Mouse (Mus musculus) forebrain, embryonic 13.5 days (tissue): ENCODE data around the gene Ltb4r2. TPM values are rescaled to one million over a fixed set of nuclear protein-coding genes. Genes with fewer than 3 reads are reported as not detected.

Source experiments
- ATAC-seq: fragments of 200-750 bp; cut with Nextera tagmentation; 2 replicates; pipeline ENCODE4 v1.8.0; 2017
- H3K27ac ChIP-seq: fragments of 300-500 bp; sonication (generic); 2 replicates; pipeline ENCODE4 v1.5.1; 2015; ENCODE audit warnings: inconsistent platforms, mild to moderate bottlenecking, moderate library complexity
- H3K27me3 ChIP-seq: fragments of 300-500 bp; sonication (generic); 2 replicates; pipeline ENCODE4 v1.6.1; 2015; ENCODE audit warnings: mild to moderate bottlenecking, inconsistent platforms
- H3K36me3 ChIP-seq: fragments of 300-500 bp; sonication (generic); 2 replicates; pipeline ENCODE4 v1.6.1; 2015; ENCODE audit warnings: mild to moderate bottlenecking, inconsistent platforms; ENCODE audit not compliant: poor library complexity, severe bottlenecking
- H3K4me1 ChIP-seq: fragments of 300-500 bp; sonication (generic); 2 replicates; pipeline ENCODE4 v1.6.1; 2015; ENCODE audit warnings: inconsistent platforms
- H3K4me2 ChIP-seq: fragments of 300-500 bp; sonication (generic); 2 replicates; pipeline ENCODE4 v1.6.1; 2015; ENCODE audit warnings: inconsistent platforms, mild to moderate bottlenecking, moderate library complexity
- H3K4me3 ChIP-seq: fragments of 300-500 bp; sonication (generic); 2 replicates; pipeline ENCODE4 v1.5.1; 2015; ENCODE audit warnings: mild to moderate bottlenecking, inconsistent platforms
- H3K9ac ChIP-seq: fragments of 300-500 bp; sonication (generic); 2 replicates; pipeline ENCODE4 v1.6.1; 2015; ENCODE audit warnings: mild to moderate bottlenecking, inconsistent platforms
- H3K9me3 ChIP-seq: fragments of 300-500 bp; sonication (generic); replicated peaks from 2 replicates; pipeline ENCODE4 v1.6.1; 2016; ENCODE audit warnings: inconsistent platforms
- WGBS: fragments of 180-500 bp; shearing (Covaris S2); methylation state at CpG from one replicate; pipeline ENCODE4 v1.1.7; 2015; 5-methylcytosine and 5-hydroxymethylcytosine counted together
- polyA plus RNA-seq: library from polyadenylated mRNA; unstranded; fragments of >200 nt; fragmentation: Nextera tagmentation; extraction: Ambion mirVana; gene quantifications from 2 replicates; pipeline ENCODE4 v1.2.1, GENCODE M21; 2015

The Ltb4r2 gene
- polyA plus RNA-seq, 1 experiment from 2014 or later, result 0.18 TPM

DNA sequence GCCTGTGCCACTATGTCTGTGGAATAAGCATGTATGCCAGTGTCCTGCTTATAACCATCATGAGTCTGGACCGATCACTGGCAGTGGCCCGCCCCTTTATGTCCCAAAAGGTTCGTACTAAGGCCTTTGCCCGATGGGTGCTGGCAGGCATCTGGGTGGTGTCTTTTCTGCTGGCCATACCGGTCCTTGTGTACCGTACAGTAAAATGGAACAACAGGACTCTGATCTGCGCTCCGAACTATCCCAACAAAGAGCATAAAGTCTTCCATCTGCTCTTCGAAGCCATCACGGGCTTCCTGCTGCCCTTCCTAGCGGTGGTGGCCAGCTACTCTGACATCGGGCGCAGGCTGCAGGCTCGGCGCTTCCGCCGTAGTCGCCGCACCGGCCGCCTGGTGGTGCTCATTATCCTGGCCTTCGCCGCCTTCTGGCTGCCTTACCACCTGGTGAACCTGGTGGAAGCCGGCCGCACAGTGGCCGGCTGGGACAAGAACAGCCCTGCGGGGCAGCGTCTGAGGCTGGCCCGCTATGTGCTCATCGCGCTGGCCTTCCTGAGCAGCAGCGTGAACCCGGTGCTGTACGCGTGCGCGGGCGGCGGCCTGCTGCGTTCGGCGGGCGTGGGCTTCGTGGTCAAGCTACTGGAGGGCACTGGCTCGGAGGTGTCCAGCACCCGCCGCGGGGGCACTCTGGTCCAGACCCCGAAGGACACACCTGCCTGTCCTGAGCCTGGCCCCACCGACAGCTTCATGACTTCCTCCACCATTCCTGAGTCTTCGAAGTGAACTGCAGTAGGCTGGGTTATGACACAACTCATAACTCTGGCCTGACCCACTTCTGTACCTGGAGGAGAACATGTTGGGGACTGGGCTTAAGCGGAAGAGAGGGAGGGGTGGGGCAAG is 6.5 kb downstream of the Ltb4r2 start:
- Histone ChIP-seq H3K27ac (no peak overlapping the region), H3K27me3 (peaks cover 73% of the 10 kb centered on the region), H3K9ac (peak overlapping the region; percentile 71), H3K4me1 (peaks cover 7% of the 10 kb centered on the region; the same call in 1 of the 2 replicates), H3K9me3 (no peaks in the 10 kb centered on the region), H3K4me3 (peak overlapping the region; percentile 47), H3K36me3 (no peaks in the 10 kb centered on the region), H3K4me2 (peak overlapping the region; percentile 86)
- peak; percentile 62; the same call in 1 of the 2 replicates for ATAC-seq
- 11% methylated on average over 52 of the region's 52 CpGs for WGBS

DNA sequence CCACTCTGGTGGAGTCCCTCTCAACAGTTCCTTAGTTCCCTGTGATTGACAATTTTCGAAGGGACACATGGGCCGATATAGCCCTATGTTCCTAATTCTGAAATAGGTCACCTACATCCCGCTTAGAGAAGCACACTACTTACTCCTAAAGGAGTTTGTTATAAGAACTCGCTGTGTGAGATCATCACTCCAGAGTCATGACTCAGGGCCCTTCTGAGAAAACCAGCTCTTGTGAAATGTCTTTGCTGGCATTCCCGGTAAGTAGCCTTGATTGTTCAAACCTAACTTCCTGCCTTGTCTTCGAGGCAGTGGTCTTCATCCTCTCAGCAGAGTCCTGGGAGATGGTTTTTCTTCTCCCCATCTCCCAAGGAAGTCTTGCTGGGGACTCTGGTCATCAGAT is 7.3 kb downstream of the Ltb4r2 start:
- Histone ChIP-seq H3K27me3 (peaks cover 71% of the 10 kb centered on the region), H3K9ac (no peak overlapping the region), H3K4me3 (no peak overlapping the region), H3K4me1 (peaks cover 7% of the 10 kb centered on the region; the same call in 1 of the 2 replicates), H3K9me3 (no peaks in the 10 kb centered on the region), H3K36me3 (no peaks in the 10 kb centered on the region), H3K27ac (no peak overlapping the region), H3K4me2 (no peak overlapping the region)
- WGBS, result 87% methylated on average over 6 of the region's 6 CpGs
- ATAC-seq, result no peak

DNA sequence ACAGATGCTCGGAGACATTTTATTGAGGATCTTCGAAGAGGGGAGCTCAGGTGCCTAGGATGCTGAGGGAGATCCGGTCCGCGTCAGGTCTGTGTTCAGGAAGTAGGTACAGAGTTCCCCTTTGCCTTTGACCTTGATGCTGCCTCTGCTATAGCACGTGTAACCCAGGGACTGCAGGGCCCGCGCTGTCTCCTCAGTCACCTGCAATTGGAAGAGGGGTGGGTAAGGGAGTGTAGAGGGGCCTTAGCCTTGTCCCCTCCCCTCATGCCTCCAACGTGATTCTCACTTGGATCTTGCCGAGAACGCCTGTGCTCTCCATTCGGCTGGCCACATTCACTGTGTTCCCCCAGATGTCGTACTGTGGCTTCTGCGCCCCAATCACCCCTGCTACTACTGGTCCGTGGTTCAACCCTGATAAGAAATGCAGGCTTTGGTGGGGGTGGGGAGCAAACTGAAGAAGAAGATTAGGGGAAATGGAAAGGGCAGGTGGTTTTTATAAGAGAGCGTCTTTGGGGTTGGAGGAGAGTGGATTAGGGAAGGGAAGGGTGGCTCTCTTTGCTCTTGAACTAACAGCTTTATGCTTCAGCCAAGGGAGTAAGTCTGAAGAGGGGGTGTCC is 8.0 kb downstream of the Ltb4r2 start:
- Histone ChIP-seq H3K4me2 (no peak overlapping the region), H3K9me3 (no peaks in the 10 kb centered on the region), H3K9ac (no peak overlapping the region), H3K27me3 (peaks cover 71% of the 10 kb centered on the region), H3K36me3 (no peaks in the 10 kb centered on the region), H3K4me1 (peaks cover 7% of the 10 kb centered on the region; the same call in 1 of the 2 replicates), H3K27ac (no peak overlapping the region), H3K4me3 (no peak overlapping the region)
- WGBS, result 75% methylated on average over 16 of the region's 16 CpGs
- no peak for ATAC-seq

DNA sequence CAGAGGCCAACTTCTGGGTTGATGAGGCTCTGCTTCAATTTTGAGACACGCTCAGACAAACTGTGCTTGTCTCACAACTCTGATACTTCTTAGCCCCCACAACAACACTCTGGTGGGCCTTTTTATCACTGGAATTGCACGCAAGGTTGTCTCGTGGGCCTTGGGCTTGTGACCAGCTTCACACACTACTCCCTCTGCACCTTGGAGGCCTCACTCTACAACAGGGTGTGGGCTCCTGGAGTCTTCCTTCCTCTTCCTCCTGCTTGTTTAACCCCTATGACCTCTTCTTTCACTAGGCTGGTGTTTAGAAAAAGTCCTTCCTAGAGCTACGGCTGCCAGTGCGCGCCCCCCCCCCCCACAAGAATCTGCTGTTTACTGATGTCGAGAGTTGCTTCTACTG is 15.5 kb downstream of the Ltb4r2 start:
- no peaks in the 10 kb centered on the region for H3K9me3 ChIP-seq
- 76% methylated on average over 7 of the region's 7 CpGs for WGBS
- H3K27me3 ChIP-seq, result peaks cover 40% of the 10 kb centered on the region
- peaks cover 4% of the 10 kb centered on the region; the same call in 1 of the 2 replicates for H3K4me1 ChIP-seq
- ATAC-seq, result no peak
- no peaks in the 10 kb centered on the region for H3K36me3 ChIP-seq
- no peak overlapping the region for H3K9ac ChIP-seq
- H3K27ac ChIP-seq, result no peak overlapping the region
- no peak overlapping the region for H3K4me2 ChIP-seq
- H3K4me3 ChIP-seq, result no peak overlapping the region

DNA sequence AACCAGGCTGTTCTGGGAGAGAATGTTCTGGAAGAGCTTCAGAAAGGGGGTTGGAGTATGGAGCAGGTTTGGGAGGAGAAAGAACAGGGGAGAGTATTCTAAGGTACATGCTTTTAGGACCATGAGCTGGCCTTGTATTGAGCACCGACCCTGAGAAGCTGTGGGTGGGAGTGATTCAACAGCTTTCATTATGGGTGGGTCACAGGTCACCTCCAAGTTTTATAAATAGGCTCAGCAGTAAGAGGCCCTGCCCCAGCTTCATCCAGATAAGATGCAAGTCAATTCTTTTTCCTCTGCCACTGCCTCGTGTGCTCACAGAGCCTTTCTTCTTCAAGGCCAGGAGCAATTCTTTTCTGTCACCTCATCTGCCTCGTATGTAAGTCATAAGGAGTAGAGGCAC is 15.9 kb downstream of the Ltb4r2 start:
- 53% methylated on average over 3 of the region's 3 CpGs for WGBS
- peaks cover 44% of the 10 kb centered on the region for H3K27me3 ChIP-seq

DNA sequence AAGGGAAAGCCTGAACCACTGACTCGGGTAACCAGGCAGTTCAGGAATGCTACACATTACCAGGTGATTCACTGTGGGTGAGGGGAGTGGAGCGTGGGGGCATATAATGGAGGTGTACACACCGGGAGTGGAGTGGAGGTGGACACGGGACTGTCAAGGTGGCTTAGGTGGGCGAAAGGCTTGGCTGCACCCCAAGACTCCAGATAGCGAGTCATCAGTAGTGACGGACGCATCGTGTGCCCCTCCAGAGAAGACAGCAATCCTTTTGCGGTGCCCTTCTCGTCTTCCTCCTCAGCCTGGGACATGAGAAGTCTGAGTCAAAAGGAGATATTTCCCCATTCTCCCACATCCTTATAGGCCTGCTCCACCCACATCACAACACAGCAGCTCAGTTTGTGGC is 16.6 kb downstream of the Ltb4r2 start:
- no peak for ATAC-seq
- Histone ChIP-seq H3K36me3 (no peaks in the 10 kb centered on the region), H3K4me3 (no peak overlapping the region), H3K9ac (no peak overlapping the region), H3K27me3 (peaks cover 51% of the 10 kb centered on the region), H3K27ac (no peak overlapping the region), H3K4me1 (peaks cover 6% of the 10 kb centered on the region; the same call in 1 of the 2 replicates), H3K9me3 (no peaks in the 10 kb centered on the region), H3K4me2 (no peak overlapping the region)
- WGBS, result 88% methylated on average over 11 of the region's 11 CpGs

More for the DNA sequence above, 15.9 kb downstream of the Ltb4r2 start:
- ATAC-seq, result no peak
- Histone ChIP-seq H3K4me1 (peaks cover 6% of the 10 kb centered on the region; the same call in 1 of the 2 replicates), H3K27ac (no peak overlapping the region), H3K9me3 (no peaks in the 10 kb centered on the region), H3K36me3 (no peaks in the 10 kb centered on the region), H3K4me3 (no peak overlapping the region), H3K4me2 (no peak overlapping the region), H3K9ac (no peak overlapping the region)

DNA sequence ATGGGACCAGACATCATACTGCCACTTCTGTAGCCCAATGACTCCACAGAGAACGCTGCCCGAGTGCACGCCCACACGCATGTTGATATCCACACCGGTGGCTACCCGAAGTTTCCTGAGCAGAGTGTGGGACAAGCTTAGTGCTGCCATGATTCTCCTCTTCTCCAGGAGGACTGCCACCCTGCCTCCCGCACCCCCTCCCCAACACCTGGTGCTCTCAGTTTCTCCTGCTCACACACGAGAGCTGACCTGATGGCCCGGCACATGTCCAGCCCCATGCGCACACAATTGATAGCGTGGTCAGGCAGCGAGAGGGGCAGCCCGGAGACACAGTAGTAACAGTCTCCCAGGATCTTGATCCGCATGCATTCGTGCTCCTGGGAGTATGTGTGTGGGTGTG is 17.5 kb downstream of the Ltb4r2 start:
- Histone ChIP-seq H3K4me1 (peaks cover 13% of the 10 kb centered on the region), H3K9me3 (no peaks in the 10 kb centered on the region), H3K4me3 (no peak overlapping the region), H3K36me3 (no peaks in the 10 kb centered on the region), H3K27me3 (peaks cover 53% of the 10 kb centered on the region), H3K4me2 (no peak overlapping the region), H3K9ac (no peak overlapping the region), H3K27ac (no peak overlapping the region)
- 93% methylated on average over 15 of the region's 15 CpGs for WGBS
- ATAC-seq, result no peak

DNA sequence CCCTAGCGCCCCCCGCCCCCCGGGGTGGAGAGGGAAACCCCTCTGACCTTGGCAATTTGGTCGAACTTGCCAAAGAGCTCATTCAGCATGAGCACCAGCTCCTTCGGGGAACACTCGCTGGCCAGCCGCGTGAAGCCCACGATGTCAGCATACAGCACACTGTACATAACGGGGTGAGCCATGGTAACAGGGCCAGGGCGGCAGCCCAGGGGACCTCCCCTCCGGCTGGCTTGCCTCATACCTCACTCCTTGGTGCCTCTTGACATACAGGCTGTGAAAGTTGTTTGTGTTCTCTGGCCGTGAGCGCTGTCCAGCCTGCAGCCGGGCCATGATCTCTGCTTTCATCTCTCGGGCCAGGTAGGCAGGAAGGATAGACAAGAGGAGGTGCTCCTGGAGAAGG is 18.4 kb downstream of the Ltb4r2 start:
- no peak overlapping the region for H3K27ac ChIP-seq
- no peak overlapping the region for H3K9ac ChIP-seq
- H3K36me3 ChIP-seq, result no peaks in the 10 kb centered on the region
- H3K4me2 ChIP-seq, result no peak overlapping the region
- WGBS, result 66% methylated on average over 16 of the region's 16 CpGs
- peaks cover 57% of the 10 kb centered on the region for H3K27me3 ChIP-seq
- no peak overlapping the region for H3K4me3 ChIP-seq
- no peaks in the 10 kb centered on the region for H3K9me3 ChIP-seq
- no peak for ATAC-seq
- H3K4me1 ChIP-seq, result peaks cover 16% of the 10 kb centered on the region

DNA sequence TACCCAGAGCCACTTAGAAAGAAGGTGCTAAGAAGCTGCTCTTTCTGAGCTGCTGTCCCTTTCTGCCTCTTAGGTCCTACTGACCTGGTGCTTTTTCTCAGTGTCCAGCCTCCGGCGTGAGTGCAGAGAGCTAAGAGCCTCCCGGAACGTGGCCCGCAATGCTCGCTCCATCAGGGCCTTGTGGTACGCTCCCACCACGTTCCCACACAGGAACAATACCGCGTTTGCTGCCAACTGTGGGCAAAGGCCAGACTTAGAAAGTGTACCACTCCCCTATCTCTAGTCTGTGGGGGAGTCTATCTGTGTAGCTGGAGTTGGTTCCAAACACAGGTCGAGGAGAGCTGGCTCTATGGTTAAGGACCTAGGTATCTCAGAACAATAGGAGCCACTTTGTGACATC is 19.5 kb downstream of the Ltb4r2 start:
- peaks cover 16% of the 10 kb centered on the region for H3K4me1 ChIP-seq
- peaks cover 62% of the 10 kb centered on the region for H3K27me3 ChIP-seq
- H3K27ac ChIP-seq, result no peak overlapping the region
- WGBS, result 81% methylated on average over 11 of the region's 11 CpGs
- no peaks in the 10 kb centered on the region for H3K36me3 ChIP-seq
- no peak overlapping the region for H3K4me3 ChIP-seq
- ATAC-seq, result no peak; the same call in 1 of the 2 replicates
- H3K4me2 ChIP-seq, result no peak overlapping the region
- no peak overlapping the region for H3K9ac ChIP-seq
- H3K9me3 ChIP-seq, result no peaks in the 10 kb centered on the region

DNA sequence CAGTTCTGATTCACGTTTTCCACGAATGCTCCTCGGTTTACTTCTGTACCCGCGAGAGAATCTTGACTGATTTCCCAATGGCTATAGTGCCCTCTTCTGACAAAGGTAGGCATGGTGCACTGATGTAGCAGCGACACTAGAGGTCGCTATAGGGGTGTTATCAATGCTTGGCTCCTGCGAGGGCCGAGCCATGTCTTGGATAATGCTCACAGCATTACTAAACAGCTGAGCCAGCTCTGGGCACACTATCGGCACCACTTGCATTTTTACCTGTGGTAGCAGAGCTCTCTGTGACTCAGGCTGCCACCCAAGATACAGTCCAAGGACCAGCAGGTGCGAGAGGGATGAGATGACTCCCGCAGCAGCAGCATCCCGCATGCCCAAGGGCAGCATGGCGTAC is 20.1 kb downstream of the Ltb4r2 start:
- Histone ChIP-seq H3K4me2 (peak overlapping the region; percentile 43), H3K4me1 (peaks cover 16% of the 10 kb centered on the region), H3K9ac (no peak overlapping the region), H3K36me3 (no peaks in the 10 kb centered on the region), H3K27ac (no peak overlapping the region), H3K9me3 (no peaks in the 10 kb centered on the region), H3K4me3 (no peak overlapping the region), H3K27me3 (peaks cover 68% of the 10 kb centered on the region)
- 12% methylated on average over 14 of the region's 14 CpGs for WGBS
- peak; percentile 81 for ATAC-seq

DNA sequence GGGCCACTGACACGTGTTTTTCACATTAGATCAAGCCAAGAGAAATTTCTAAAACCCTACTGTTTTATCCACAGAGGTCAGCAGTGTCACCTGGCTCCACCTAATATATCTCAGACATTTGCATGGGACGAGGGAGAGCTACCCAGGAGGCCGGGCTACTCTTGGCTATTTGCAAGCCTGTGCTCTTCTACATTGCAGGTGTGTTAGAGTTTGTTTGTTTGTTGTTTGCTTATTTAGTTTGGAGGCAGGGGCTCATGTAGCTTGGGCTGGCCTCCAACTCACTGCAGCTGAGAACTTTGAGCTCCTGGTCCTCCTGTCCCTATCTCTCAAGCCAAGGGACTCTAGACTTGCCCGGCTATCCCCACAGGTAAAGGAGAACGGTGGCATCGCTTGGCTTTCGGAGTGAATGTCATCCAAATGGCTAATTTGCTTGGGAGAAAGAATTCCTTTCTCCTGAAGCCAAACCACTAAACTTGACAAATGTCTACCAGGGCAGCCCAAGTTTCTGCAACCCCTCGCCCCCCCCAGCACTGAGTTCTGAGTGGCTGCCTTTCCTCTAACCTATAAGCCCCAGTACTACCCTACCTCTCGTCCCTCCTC is 21.2 kb downstream of the Ltb4r2 start:
- Histone ChIP-seq H3K4me3 (no peak overlapping the region), H3K27ac (no peak overlapping the region), H3K27me3 (peaks cover 80% of the 10 kb centered on the region), H3K4me2 (no peak overlapping the region), H3K9ac (no peak overlapping the region), H3K4me1 (peaks cover 16% of the 10 kb centered on the region), H3K36me3 (no peaks in the 10 kb centered on the region), H3K9me3 (no peaks in the 10 kb centered on the region)
- 56% methylated on average over 9 of the region's 9 CpGs for WGBS
- no peak for ATAC-seq
